Comparison of ENCODE assay signal across 7 mouse cellular contexts in the genomic region with DNA sequence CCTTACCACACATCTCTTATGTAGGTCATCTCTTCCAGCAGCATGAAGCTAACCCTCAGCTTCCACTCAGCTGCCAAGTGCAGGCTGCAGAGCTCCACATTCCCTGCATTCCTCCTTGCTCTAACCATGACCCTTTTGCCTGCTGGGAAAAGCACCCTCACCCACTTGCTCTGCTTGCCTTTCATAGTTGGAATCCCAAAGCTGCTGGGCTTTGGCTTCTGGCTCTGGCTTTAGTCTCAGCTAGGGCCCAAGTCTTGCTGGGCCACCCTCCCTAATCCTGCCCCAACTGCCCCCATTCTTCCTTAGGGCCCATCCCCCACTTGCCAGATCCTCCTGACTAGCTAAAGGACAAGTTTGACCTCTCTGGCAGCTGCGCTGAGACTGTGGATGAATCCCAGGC. TPM values are rescaled to one million over a fixed set of nuclear protein-coding genes. Genes with fewer than 3 reads are reported as not detected.
DNase-seq lines count a peak whose midpoint lies in the region; ATAC-seq and TF ChIP-seq lines count a peak whose summit lies in the region.

No protein-coding gene starts in this region.

- CTCF ChIA-PET in Patski (lab: Charles Lee), result interaction anchor here (0.8 to 3.5 kb wide), 8 partner anchors 13 to 114 kb away, joined by 3 to 13 read pairs (median 3); no protein-coding TSS in a partner anchor

- no peaks in the 10 kb centered on the region for H3K9me3 ChIP-seq in heart, postnatal 0 days (replicated peaks; ENCODE audit: control insufficient read depth, low read length)
- H3K9me3 ChIP-seq in lung, embryonic 15.5 days, result no peaks in the 10 kb centered on the region
- no peaks in the 10 kb centered on the region for H3K9me3 ChIP-seq in midbrain, embryonic 15.5 days

- TF ChIP-seq CTCF in Patski (IDR thresholded peaks at IDR 0.05), result no peak
- TF ChIP-seq CTCF in heart, postnatal 0 days (IDR thresholded peaks at IDR 0.05; ENCODE audit: low read depth), result no peak

- 22% methylated on average over 1 of the region's 1 CpGs for WGBS in heart, postnatal 0 days
- 21% methylated on average over 1 of the region's 1 CpGs for WGBS in lung, embryonic 15.5 days
- 39% methylated on average over 1 of the region's 1 CpGs for WGBS in midbrain, embryonic 15.5 days

- no peaks in the 10 kb centered on the region for H3K36me3 ChIP-seq in heart, postnatal 0 days (replicated peaks; ENCODE audit: control insufficient read depth, insufficient read depth, low read length)
- H3K36me3 ChIP-seq in lung, embryonic 15.5 days, result no peaks in the 10 kb centered on the region
- H3K36me3 ChIP-seq in midbrain, embryonic 15.5 days (replicated peaks), result no peaks in the 10 kb centered on the region

- H3K4me1 ChIP-seq in heart, postnatal 0 days (ENCODE audit: control insufficient read depth, insufficient read depth), result peaks cover 29% of the 10 kb centered on the region
- H3K4me1 ChIP-seq in lung, embryonic 15.5 days, result peaks cover 34% of the 10 kb centered on the region
- H3K4me1 ChIP-seq in midbrain, embryonic 15.5 days, result no peaks in the 10 kb centered on the region; the same call in 1 of the 2 replicates

- H3K27ac ChIP-seq in heart, postnatal 0 days (ENCODE audit: low read depth), result peak overlapping the region; percentile 98
- H3K27ac ChIP-seq in lung, embryonic 15.5 days, result peak overlapping the region; percentile 87
- H3K27ac ChIP-seq in midbrain, embryonic 15.5 days, result no peak overlapping the region

- ATAC-seq in Patski, result peak; percentile 79
- peak; percentile 89 for ATAC-seq in heart, postnatal 0 days (ENCODE audit: insufficient read depth, low read depth)
- peak; percentile 62; the same call in 1 of the 2 replicates for ATAC-seq in lung, embryonic 15.5 days (ENCODE audit: borderline replicate concordance, extremely low read depth, low FRiP score, low TSS enrichment)
- ATAC-seq in midbrain, embryonic 15.5 days (replicated peaks), result no peak

- H3K27me3 ChIP-seq in Patski, result no peaks in the 10 kb centered on the region
- H3K27me3 ChIP-seq in heart, postnatal 0 days (ENCODE audit: control insufficient read depth, insufficient read depth, low read length), result no peaks in the 10 kb centered on the region
- no peaks in the 10 kb centered on the region for H3K27me3 ChIP-seq in lung, embryonic 15.5 days
- H3K27me3 ChIP-seq in midbrain, embryonic 15.5 days (replicated peaks), result no peaks in the 10 kb centered on the region

- DNase-seq in Patski (ENCODE audit: low read depth, low spot score), result no peak
- DNase-seq in adrenal gland, postnatal 25 days, result peak; percentile 6
- peak; percentile 82 for DNase-seq in heart, postnatal 0 days (ENCODE audit: low spot score)
- DNase-seq in spleen, adult 12 weeks (ENCODE audit: low spot score), result no peak
- DNase-seq in cerebellum, adult 18-20 months, result no peak

- 0 out of 2 replicates have a peak, but pooled peaks have one; percentile 47 for TF ChIP-seq EP300 in heart, postnatal 0 days (IDR thresholded peaks at IDR 0.05; ENCODE audit: low read depth)

- no peak overlapping the region for H3K4me2 ChIP-seq in heart, postnatal 0 days (ENCODE audit: low read depth, low read length)
- no peak overlapping the region for H3K4me2 ChIP-seq in lung, embryonic 15.5 days
- no peak overlapping the region for H3K4me2 ChIP-seq in midbrain, embryonic 15.5 days

- H3K9ac ChIP-seq in heart, postnatal 0 days (replicated peaks; ENCODE audit: low read depth, low read length), result no peak overlapping the region; the same call in 1 of the 2 replicates
- no peak overlapping the region for H3K9ac ChIP-seq in lung, embryonic 15.5 days
- no peak overlapping the region for H3K9ac ChIP-seq in midbrain, embryonic 15.5 days

- H3K4me3 ChIP-seq in heart, postnatal 0 days (ENCODE audit: low read depth, low read length), result no peak overlapping the region
- H3K4me3 ChIP-seq in lung, embryonic 15.5 days, result no peak overlapping the region
- no peak overlapping the region for H3K4me3 ChIP-seq in midbrain, embryonic 15.5 days

- in situ Hi-C loops in Patski (cut with MboI; ENCODE audit: low pct_unique_long_range_greater_than_20kb), result no loop called here

- POLR2A ChIA-PET in Patski (lab: Charles Lee), result no interaction called here

RNA-seq across cellular contexts. Expression of a gene that starts 24.3 kb away (rescaled TPM):
- 1.5 TPM for polyA plus RNA-seq in Patski (2021)
- not detected in 2 replicates for total RNA-seq in adrenal gland, postnatal 25 days (2021)
- 1.7 and 2.4 TPM in 2 replicates for total RNA-seq in heart, postnatal 0 days (2014; rRNA removed; ENCODE audit: low replicate concordance)
- polyA plus RNA-seq in heart, postnatal 0 days (2015; fragmentation: Nextera tagmentation; extraction: Ambion mirVana), result 0.51 and 0.71 TPM in 2 replicates
- 6.4 and 7.3 TPM in 2 replicates for polyA plus RNA-seq in lung, embryonic 15.5 days (2015; fragmentation: Nextera tagmentation; extraction: Ambion mirVana)
- polyA plus RNA-seq in midbrain, embryonic 15.5 days (2015; fragmentation: Nextera tagmentation; extraction: Ambion mirVana), result 0.06 and 0.09 TPM in 2 replicates

Comparison
In these comparisons a context has a peak if more than half of its experiments do, and no peak if none do; other contexts are left out.
1. DNase-seq: peak in adrenal gland, postnatal 25 days (single experiment) and heart, postnatal 0 days (single experiment); none in Patski (single experiment), spleen, adult 12 weeks (single experiment) and cerebellum, adult 18-20 months (0 of 2).